Comparison of ENCODE assay signal across 9 mouse cellular contexts in genomic region chr11:96629775-96630174, GRCm38 (mm10).
A peak's percentile ranks its signal among the peaks of the same experiment; 100 is the strongest.
DNase-seq lines count a peak whose midpoint lies in the region; ATAC-seq lines count a peak whose summit lies in the region.
"Had no signal": no experiment of that assay in that cellular context is flagged by ENCODE, and none has a peak within 500 bp of the region (broad histone marks: within the 10 kb centered on the region; RNA-seq: fewer than 3 reads in every experiment).

No protein-coding gene starts in this region.

- peak overlapping the region; percentile 4; the same call in 1 of the 2 replicates for H3K4me2 ChIP-seq in forebrain, embryonic 14.5 days (ENCODE audit: low read length)
- no peak overlapping the region for H3K4me2 ChIP-seq in neural tube, embryonic 11.5 days (ENCODE audit: low read depth)
- H3K4me2 ChIP-seq in midbrain, embryonic 15.5 days = peak overlapping the region; percentile 33
- no peak overlapping the region for H3K4me2 ChIP-seq in kidney, embryonic 16.5 days (replicated peaks; ENCODE audit: low read depth, low read length)
- H3K4me2 ChIP-seq: liver, embryonic 15.5 days had no signal

- no peaks in the 10 kb centered on the region for H3K36me3 ChIP-seq in forebrain, embryonic 14.5 days (ENCODE audit: control insufficient read depth, insufficient read depth, low read length)
- no peaks in the 10 kb centered on the region for H3K36me3 ChIP-seq in forebrain, embryonic 10.5 days (replicated peaks)
- H3K36me3 ChIP-seq in neural tube, embryonic 11.5 days (ENCODE audit: control insufficient read depth, insufficient read depth, low read length) = no peaks in the 10 kb centered on the region
- no peaks in the 10 kb centered on the region for H3K36me3 ChIP-seq in midbrain, embryonic 15.5 days (replicated peaks)
- no peaks in the 10 kb centered on the region for H3K36me3 ChIP-seq in kidney, embryonic 16.5 days (ENCODE audit: insufficient read depth, low read length)
- H3K36me3 ChIP-seq: liver, embryonic 15.5 days had no signal

- DNase-seq in forebrain, embryonic 14.5 days (ENCODE audit: low spot score) = peak; percentile 75
- no peak for DNase-seq in forebrain, embryonic 10.5 days (ENCODE audit: extremely low spot score, low spot score)
- DNase-seq in neural tube, embryonic 11.5 days (ENCODE audit: low spot score) = peak; percentile 53
- no peak for DNase-seq in neural tube, embryonic 10.5 days (ENCODE audit: extremely low spot score, low spot score)
- peak; percentile 48 for DNase-seq in forelimb bud, embryonic 11.5 days (ENCODE audit: low read depth, low spot score)
- no peak for DNase-seq in gastrocnemius, postnatal 14 days

- no peaks in the 10 kb centered on the region for H3K9me3 ChIP-seq in forebrain, embryonic 14.5 days (replicated peaks; ENCODE audit: control insufficient read depth, low read length)
- H3K9me3 ChIP-seq in forebrain, embryonic 10.5 days = no peaks in the 10 kb centered on the region
- no peaks in the 10 kb centered on the region for H3K9me3 ChIP-seq in neural tube, embryonic 11.5 days (ENCODE audit: control insufficient read depth, low read length)
- no peaks in the 10 kb centered on the region for H3K9me3 ChIP-seq in midbrain, embryonic 15.5 days
- no peaks in the 10 kb centered on the region for H3K9me3 ChIP-seq in kidney, embryonic 16.5 days (ENCODE audit: low read length)
- H3K9me3 ChIP-seq: liver, embryonic 15.5 days had no signal

- no peak overlapping the region for H3K27ac ChIP-seq in forebrain, embryonic 14.5 days (ENCODE audit: low read depth, low read length)
- H3K27ac ChIP-seq in forebrain, embryonic 10.5 days = no peak overlapping the region
- no peak overlapping the region for H3K27ac ChIP-seq in neural tube, embryonic 11.5 days (ENCODE audit: low read depth, low read length)
- no peak overlapping the region for H3K27ac ChIP-seq in midbrain, embryonic 15.5 days
- no peak overlapping the region for H3K27ac ChIP-seq in kidney, embryonic 16.5 days (ENCODE audit: low read length)
- H3K27ac ChIP-seq: liver, embryonic 15.5 days had no signal

- no peak for ATAC-seq in forebrain, embryonic 14.5 days
- no peak for ATAC-seq in neural tube, embryonic 11.5 days (ENCODE audit: insufficient read depth, low FRiP score, low TSS enrichment)
- no peak for ATAC-seq in midbrain, embryonic 15.5 days (replicated peaks)
- no peak for ATAC-seq in kidney, embryonic 16.5 days (ENCODE audit: low FRiP score, low TSS enrichment)

- 43% methylated on average over 9 of the region's 9 CpGs for WGBS in forebrain, embryonic 14.5 days
- WGBS in forebrain, embryonic 10.5 days = 58% methylated on average over 9 of the region's 9 CpGs
- 62% methylated on average over 9 of the region's 9 CpGs for WGBS in neural tube, embryonic 11.5 days
- 59% methylated on average over 9 of the region's 9 CpGs for WGBS in midbrain, embryonic 15.5 days
- 43% methylated on average over 9 of the region's 9 CpGs for WGBS in kidney, embryonic 16.5 days

- no peaks in the 10 kb centered on the region for H3K27me3 ChIP-seq in forebrain, embryonic 14.5 days (replicated peaks; ENCODE audit: control insufficient read depth, insufficient read depth, low read length)
- 0 out of 2 replicates have a peak, but pooled peaks cover 9% of the 10 kb centered on the region for H3K27me3 ChIP-seq in forebrain, embryonic 10.5 days (ENCODE audit: poor library complexity, severe bottlenecking)
- H3K27me3 ChIP-seq in neural tube, embryonic 11.5 days (ENCODE audit: control insufficient read depth, insufficient read depth, low read length) = no peaks in the 10 kb centered on the region
- H3K27me3 ChIP-seq in midbrain, embryonic 15.5 days (replicated peaks) = no peaks in the 10 kb centered on the region
- H3K27me3 ChIP-seq in kidney, embryonic 16.5 days (ENCODE audit: insufficient read depth, low read length) = 0 out of 2 replicates have a peak, but pooled peaks cover 3% of the 10 kb centered on the region

- intact Hi-C loops in gastrocnemius, postnatal 14 days (cut with DNase I; ENCODE audit: low total_unique reads) = no loop called here

- H3K4me1 ChIP-seq in forebrain, embryonic 14.5 days (ENCODE audit: control insufficient read depth, insufficient read depth, low read length) = no peaks in the 10 kb centered on the region
- no peaks in the 10 kb centered on the region for H3K4me1 ChIP-seq in forebrain, embryonic 10.5 days
- peaks cover 10% of the 10 kb centered on the region; the same call in 1 of the 2 replicates for H3K4me1 ChIP-seq in neural tube, embryonic 11.5 days (ENCODE audit: control insufficient read depth, insufficient read depth, low read length)
- no peaks in the 10 kb centered on the region for H3K4me1 ChIP-seq in midbrain, embryonic 15.5 days
- H3K4me1 ChIP-seq in kidney, embryonic 16.5 days (ENCODE audit: insufficient read depth, low read length) = peaks cover 8% of the 10 kb centered on the region
- H3K4me1 ChIP-seq: liver, embryonic 15.5 days had no signal

- no peak overlapping the region for H3K4me3 ChIP-seq in forebrain, embryonic 14.5 days (ENCODE audit: low read depth, low read length)
- H3K4me3 ChIP-seq in forebrain, embryonic 10.5 days = no peak overlapping the region
- no peak overlapping the region for H3K4me3 ChIP-seq in neural tube, embryonic 11.5 days (ENCODE audit: low read depth, low read length)
- peak overlapping the region; percentile 12; the same call in 1 of the 2 replicates for H3K4me3 ChIP-seq in midbrain, embryonic 15.5 days
- H3K4me3 ChIP-seq in kidney, embryonic 16.5 days (ENCODE audit: low read length) = no peak overlapping the region
- H3K4me3 ChIP-seq: liver, embryonic 15.5 days had no signal

- no peak overlapping the region for H3K9ac ChIP-seq in forebrain, embryonic 14.5 days (ENCODE audit: low read length)
- H3K9ac ChIP-seq in neural tube, embryonic 11.5 days (ENCODE audit: low read length) = no peak overlapping the region
- H3K9ac ChIP-seq in midbrain, embryonic 15.5 days = no peak overlapping the region
- H3K9ac ChIP-seq in kidney, embryonic 16.5 days (replicated peaks; ENCODE audit: low read length) = no peak overlapping the region
- H3K9ac ChIP-seq: liver, embryonic 15.5 days had no signal

Comparison
In these comparisons a context has a peak if more than half of its experiments do, and no peak if none do; other contexts are left out.
1. DNase-seq: peak in forebrain, embryonic 14.5 days (single experiment), neural tube, embryonic 11.5 days (single experiment) and forelimb bud, embryonic 11.5 days (single experiment); none in forebrain, embryonic 10.5 days (single experiment), neural tube, embryonic 10.5 days (single experiment) and gastrocnemius, postnatal 14 days (single experiment).
2. H3K4me2 ChIP-seq: peak in forebrain, embryonic 14.5 days (single experiment) and midbrain, embryonic 15.5 days (single experiment); none in neural tube, embryonic 11.5 days (single experiment) and kidney, embryonic 16.5 days (single experiment).